Mouse (Mus musculus) kidney, postnatal 4 days (tissue): ENCODE results near the gene Nasp.

Source experiments
- DNase-seq, 2 experiments: peaks; one replicate each; pipeline ENCODE4 v3.0.0; 2021; ENCODE audit warnings: mixed read lengths in 2 of 2

Nasp gene

DNA sequence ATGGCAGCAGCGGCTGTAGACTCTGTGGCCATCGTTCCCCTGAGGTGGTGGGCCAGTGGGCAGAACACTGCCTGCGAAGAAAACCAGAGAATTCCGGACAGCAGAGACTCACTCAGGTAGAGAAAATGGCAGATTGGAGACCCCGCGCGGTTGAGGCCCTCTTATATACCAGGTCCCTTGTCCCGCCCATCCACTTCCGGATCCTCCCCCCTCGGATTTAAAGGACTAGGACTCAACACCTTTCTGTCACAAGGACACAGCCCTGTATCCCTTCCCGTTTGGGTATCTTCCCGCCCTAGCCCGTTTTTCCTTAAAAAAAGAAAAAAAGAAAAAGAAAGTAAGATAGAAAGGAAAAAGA, 403 bp downstream of the Nasp start:
- peak; percentile 93 to 95 for DNase-seq

DNA sequence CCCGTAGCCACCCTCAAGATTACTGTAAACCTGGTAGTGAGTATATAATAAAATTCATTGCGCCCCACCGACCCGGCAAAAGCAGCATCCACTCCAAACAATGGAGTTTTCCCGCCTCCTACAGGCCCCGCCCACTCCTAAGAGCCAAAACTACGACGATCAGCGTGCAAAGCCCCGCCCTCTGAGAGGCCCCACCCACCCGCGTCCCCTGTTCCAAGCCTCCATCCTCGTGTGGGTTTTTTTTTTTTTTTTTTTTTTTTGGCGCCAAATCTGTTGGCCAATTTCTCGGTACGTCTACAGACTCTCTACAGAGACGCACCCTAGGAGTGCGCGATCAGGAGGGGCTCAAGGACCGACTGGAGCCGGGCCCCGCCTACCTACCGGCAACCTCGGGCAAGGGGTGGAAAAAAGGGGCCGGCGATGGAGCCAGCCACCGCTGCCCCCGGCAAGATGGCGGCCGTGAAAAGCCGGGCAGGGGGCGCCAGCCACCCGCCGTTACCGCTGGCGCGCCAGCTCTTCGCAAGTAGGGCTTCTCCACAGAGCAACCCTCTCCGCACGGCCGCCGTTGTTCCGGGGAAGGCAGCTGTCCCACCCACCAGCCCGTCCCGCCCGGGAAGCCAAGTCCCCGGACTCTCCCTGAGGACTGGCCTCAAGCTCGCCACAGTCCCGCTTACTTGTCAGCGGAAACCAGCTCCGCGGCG, 933 bp downstream of the Nasp start:
- DNase-seq, result peak; percentile 91 to 94

GRCm38 (mm10) chr4:116624831-116625230, 2.9 kb downstream of the Nasp start:
- DNase-seq, result no peak

GRCm38 (mm10) chr4:116615237-116615636, 12.5 kb downstream of the Nasp start:
- no peak for DNase-seq

GRCm38 (mm10) chr4:116612621-116613020, 15.1 kb downstream of the Nasp start:
- no peak for DNase-seq

DNA sequence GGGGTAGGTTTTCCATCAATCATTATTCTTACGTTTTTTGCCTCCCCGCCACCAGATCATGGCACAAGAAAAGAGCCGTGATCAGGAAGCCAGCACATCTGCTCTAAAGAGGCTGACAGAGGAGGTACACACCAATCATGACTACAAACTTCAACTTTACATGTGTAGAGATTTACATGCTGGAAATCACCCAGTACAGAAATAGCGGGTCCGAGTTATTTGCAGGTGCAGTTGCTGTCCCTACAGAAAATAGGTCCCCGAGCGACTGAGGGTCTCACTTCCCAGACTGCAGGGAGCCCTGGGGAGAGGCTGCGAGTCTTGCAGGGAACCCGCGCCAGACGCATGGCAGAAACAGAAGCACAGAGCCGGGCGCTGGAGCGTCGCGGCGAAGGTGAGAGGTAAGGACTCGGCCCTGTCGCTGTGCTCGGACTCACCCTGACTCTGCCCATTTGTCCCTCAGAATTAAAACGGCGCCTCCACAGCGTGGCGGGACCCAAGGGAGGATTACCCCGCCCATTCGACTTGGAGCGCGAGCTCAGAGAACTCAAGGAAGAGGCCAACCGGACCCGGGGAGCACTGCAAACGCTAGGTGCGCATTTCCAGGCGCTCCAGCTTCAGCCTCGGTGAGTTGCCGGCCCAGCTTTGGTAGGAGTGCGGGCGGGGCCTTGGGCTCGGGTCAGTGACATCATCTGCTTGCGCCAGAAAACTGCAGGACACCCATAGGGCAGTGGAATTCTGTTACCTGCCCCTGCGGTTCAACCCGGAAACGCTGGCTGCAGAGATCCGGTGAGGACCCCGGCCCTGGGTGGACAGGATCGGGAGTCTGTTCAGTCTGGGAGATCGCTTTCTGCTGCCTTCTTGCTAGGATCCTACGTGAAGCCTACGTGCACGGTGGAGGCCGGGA, 30.5 kb downstream of the Nasp start:
- DNase-seq, result peak; percentile 91 to 94

DNA sequence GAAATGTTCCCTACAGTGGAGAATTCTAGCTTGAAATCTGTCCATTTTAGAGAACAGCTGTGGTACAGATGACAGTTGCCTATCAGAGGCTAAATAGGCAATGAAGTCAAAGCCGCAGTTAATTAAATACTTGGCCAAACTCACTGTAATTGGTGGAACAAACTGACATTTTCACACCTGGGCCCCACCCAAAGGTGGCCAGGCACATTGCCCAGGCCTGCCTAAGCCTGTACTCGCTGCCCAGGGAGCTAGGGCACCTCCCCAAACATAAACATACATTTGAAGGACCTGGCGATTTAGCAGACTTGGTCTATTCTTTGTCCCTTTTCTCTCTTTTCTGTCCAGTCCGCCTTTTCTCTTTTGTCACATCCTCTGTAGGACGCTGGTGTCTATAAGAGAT, 31.4 kb downstream of the Nasp start, which contains the start of gene Ccdc17:
Gene Ccdc17, plus strand, starts transcription at position 276 of the 400 bp plus-strand sequence.
- DNase-seq, result peak; percentile 5 to 12

DNA sequence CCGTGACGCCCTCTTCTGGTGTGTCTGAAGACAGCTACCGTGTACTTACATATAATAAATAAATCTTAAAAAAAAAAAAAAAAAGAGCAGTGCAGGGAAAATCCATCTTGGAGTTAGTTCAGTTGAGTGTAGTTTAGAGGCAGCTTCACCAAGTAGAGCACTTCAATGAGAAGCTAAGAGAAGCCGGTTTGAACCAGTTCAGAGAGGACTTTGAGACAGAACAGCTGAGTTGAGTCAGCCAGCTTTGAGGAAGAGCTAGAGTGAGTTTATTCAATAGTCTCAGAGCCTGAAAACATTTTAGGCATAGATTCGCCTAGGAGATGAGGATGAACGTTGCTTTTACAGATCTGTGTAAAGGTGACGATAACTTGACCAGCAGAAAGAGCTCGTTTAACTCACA, 31.9 kb downstream of the Nasp start:
- DNase-seq, result no peak

DNA sequence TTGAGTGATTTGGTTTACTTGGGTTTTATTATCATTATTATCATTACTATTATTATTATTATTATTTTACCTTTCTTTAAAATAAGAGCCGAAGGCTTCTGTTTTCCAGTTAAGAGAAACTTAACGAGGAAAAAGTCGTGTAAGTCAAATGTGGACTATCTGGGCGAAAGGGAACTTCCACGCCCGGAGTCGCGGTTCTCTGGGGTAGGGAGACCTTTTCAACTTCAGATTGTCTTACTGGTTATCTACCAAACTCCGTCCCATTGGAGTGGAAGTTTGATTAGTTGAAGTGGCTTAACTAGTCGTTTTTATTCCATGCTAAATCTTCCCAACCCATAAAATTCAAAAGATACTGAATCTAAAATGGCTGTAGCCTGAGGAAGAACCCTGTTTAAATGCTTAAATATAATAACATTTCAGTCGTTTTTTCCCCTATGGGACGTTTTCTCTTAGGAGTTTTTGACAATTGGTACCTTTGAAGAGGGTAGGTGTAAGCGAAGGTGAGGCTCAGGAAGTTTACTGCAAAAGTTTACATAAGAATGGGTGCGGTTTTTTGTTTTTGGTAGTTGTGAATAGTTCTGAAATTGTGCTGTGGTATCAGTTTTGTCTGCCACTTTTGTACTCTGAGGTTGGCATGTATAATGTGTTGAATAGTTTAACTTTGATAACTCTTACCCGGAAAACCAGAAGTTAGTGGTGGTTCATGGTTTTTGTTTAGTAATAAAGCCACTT, 69.4 kb downstream of the Nasp start:
- no peak for DNase-seq

DNA sequence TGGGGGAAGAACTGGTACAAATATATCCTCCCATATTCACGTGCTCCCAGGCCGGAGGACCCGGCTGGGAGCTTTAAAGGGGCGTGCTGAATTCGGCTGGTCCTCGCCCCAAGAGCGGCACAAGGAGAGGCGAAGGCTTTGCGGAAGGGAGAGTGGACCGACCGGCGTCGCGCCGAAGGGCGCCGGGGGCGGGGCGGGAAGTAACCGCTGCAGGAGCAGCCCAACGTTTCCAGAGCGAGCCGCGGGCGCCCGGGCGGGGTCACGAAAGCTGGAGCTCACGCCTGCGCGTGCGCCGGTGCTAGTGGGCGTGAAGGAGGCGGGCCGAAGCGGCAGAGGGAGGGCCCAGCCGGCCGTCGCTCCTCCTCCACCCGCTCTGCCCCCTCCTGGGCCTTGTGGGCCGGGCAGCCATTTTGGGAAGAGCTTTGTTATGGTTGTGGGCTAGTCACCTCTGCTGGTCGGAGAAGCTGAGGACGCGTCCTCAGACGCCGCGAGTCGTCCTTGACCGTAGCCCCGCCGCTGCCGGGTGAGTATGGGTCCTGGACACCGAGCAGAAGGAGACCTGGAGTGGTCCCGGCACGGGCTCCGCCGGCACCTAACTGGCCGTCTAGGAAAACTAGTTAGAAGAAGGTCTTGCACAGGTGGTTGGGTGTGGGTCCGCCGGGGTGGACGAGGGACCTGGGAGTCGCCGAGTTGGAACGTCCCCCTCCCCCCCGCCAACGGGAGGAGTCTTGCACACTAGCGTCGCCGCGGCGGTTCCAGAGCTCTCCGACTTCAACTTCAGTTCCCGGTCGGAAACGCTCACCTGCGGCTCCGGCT, 70.2 kb downstream of the Nasp start, which contains the start of gene Gpbp1l1:
Gene Gpbp1l1, plus strand, starts transcription at position 353 of the 816 bp plus-strand sequence.
- DNase-seq, result peak; percentile 98 to 99

DNA sequence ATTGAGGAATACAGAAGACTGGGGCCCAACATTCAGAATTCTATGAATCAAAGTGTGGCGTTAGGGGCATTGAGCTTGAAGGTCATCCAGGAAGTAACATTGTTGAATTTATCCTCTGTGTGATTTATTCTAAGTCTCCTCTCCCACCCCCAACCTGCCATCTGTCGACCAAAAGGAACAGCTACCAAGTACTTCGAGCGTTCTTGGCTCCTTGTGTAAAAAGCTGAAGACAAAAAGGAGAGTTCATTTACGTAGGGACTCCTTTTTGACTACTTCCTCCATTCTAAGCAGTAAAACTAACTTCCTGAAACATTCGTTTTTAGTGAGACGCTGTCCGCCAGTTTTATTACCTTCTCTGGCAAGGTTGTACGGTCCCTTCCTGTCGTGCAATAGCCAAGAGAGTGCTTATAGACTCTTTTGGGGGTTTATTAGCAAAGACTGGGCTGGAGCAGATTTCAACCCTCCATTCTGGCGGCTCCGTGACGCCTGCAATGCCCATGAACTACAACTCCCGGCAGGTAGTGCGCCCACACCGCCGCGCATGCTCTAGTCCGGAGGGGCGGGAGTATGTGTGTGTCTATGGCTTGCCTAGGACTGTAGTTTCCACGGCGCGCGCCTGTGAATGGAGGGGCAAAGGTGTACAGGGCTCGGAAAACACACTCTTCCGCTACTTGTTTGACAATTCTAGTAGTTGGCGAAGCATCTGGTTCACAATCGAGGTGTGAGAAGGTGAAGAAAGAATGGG, 71.0 kb downstream of the Nasp start:
- DNase-seq, result peak; percentile 95 to 97

- DNase-seq, result peak; percentile 87 to 89
These were observed 72.1 kb downstream of the Nasp start, which contains the start of gene Tmem69 for GRCm38 (mm10) chr4:116555413-116556300. Tmem69 (minus strand) TSS chr4:116555936.

DNA sequence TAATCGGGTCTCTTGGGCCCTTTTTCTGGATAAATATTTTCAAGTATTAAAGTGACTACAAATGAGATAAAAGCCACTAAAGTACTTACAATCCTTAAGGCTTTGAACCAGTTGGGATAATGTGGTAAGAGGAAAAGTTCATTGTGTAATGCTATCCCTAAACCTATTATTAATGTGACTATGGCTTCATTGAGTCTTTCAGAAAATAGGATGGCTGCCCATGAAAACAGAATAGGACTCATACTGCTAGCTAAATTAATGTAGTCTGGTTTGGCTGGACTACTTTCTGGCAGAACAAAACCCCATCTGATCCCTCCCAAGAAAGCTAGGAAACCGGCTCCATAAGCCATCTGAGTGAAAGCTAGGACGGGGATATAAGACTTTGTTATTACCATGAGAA, 74.7 kb downstream of the Nasp start:
- DNase-seq, result no peak
